Comparison of ENCODE assay signal across 9 mouse cellular contexts in the genomic region with DNA sequence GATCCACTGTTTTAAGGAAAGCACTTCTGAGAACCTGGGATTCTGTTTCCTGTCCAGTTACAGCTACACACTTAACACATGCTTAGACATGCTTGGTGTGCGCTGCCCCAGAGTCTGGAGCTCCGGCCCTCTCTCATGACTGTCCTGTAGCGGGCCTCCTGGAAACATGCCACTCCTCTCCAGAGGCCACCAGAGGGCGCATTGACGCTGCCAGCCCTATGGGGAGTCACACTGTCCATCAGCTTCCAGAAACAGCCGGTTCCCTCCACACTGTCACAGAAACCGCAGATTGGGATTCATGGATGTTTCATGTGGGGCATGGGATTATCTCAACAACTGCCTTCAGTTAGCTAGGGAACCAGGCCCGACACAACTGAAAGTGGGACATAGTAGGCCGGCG. TPM values are rescaled to one million over a fixed set of nuclear protein-coding genes. Genes with fewer than 3 reads are reported as not detected.
DNase-seq lines count a peak whose midpoint lies in the region; ATAC-seq and TF ChIP-seq lines count a peak whose summit lies in the region.
"Had no signal": no experiment of that assay in that cellular context is flagged by ENCODE, and none has a peak within 500 bp of the region (broad histone marks: within the 10 kb centered on the region; RNA-seq: fewer than 3 reads in every experiment).

No protein-coding gene starts in this region.

- H3K27ac ChIP-seq in left cerebral cortex, adult 2 months = no peak overlapping the region
- H3K27ac ChIP-seq: macrophage had no signal

- intact Hi-C loops in left cerebral cortex, adult 2 months (cut with DNase I) = loop anchor here (1.0 to 10.0 kb wide), 2 partner anchors 68 to 881 kb away; no protein-coding TSS in a partner anchor

- peak; percentile 85 for TF ChIP-seq CTCF in left cerebral cortex, adult 2 months (IDR thresholded peaks at IDR 0.05)

- peak; percentile 48 for DNase-seq in ZHBTc4 (ENCODE audit: low read depth, low spot score)
- DNase-seq in cerebellum, postnatal 14 days = peak; percentile 91 to 92
- peak; percentile 89 for DNase-seq in gastrocnemius, adult 18-20 months (ENCODE audit: low spot score)
- peak; percentile 76 for DNase-seq in induced T-regulatory cell, adult 2 months (ENCODE audit: low read depth)
- peak; percentile 79 to 81 for DNase-seq in left cerebral cortex, adult 2 months (ENCODE audit: extremely low spot score in 1 of 2, low spot score in 2 of 2)
- DNase-seq in right cerebral cortex, postnatal 14 days = peak; percentile 85
- DNase-seq in urinary bladder, postnatal 36 days (ENCODE audit: low spot score in 2 of 2) = peak; percentile 76 to 86

- peak; percentile 69 for ATAC-seq in megakaryocyte-erythroid progenitor cell, adult 5-6 weeks (replicated peaks; ENCODE audit: low FRiP score, low TSS enrichment, poor library complexity, severe bottlenecking)

- H3K4me3 ChIP-seq in left cerebral cortex, adult 2 months = no peak overlapping the region

RNA-seq across cellular contexts. Expression of gene Pitpnb, which starts 57.0 kb away (rescaled TPM):
- 10 to 100 TPM; 21.1 to 22.0 TPM for total RNA-seq in gastrocnemius, adult 18-20 months (2021)
- 10 to 100 TPM; 86.4 to 91.3 TPM for total RNA-seq in left cerebral cortex, adult 2 months (2021)
- 53.8 and 59.5 TPM in 2 replicates for total RNA-seq in megakaryocyte-erythroid progenitor cell, adult 5-6 weeks (2014; fragmentation: Nextera tagmentation)
- total RNA-seq in megakaryocyte-erythroid progenitor cell, adult 5-6 weeks (2017) = 24.2 TPM in 2 replicates
